Mouse (Mus musculus) limb, embryonic 15.5 days (tissue): Measurements from ENCODE around the gene Rreb1. TPM values are rescaled to one million over a fixed set of nuclear protein-coding genes. Genes with fewer than 3 reads are reported as not detected.

Source experiments
- ATAC-seq: fragments of 200-750 bp; cut with Nextera tagmentation; 2 replicates; pipeline ENCODE4 v1.8.0; 2017; ENCODE audit warnings: low read depth, moderate TSS enrichment; ENCODE audit not compliant: insufficient number of reproducible peaks, low FRiP score, low TSS enrichment
- H3K27ac ChIP-seq: fragments of 300-500 bp; sonication (generic); 2 replicates; pipeline ENCODE4 v1.5.1; 2015; ENCODE audit warnings: moderate library complexity, mild to moderate bottlenecking, inconsistent platforms
- H3K27me3 ChIP-seq: fragments of 300-500 bp; sonication (generic); 2 replicates; pipeline ENCODE4 v1.6.1; 2015; ENCODE audit warnings: inconsistent platforms
- H3K36me3 ChIP-seq: fragments of 300-500 bp; sonication (generic); 2 replicates; pipeline ENCODE4 v1.6.1; 2015; ENCODE audit warnings: inconsistent platforms
- H3K4me1 ChIP-seq: fragments of 300-500 bp; sonication (generic); 2 replicates; pipeline ENCODE4 v1.6.1; 2015; ENCODE audit warnings: inconsistent platforms
- H3K4me2 ChIP-seq: fragments of 300-500 bp; sonication (generic); 2 replicates; pipeline ENCODE4 v1.6.1; 2015; ENCODE audit warnings: mild to moderate bottlenecking, inconsistent platforms
- H3K4me3 ChIP-seq: fragments of 300-500 bp; sonication (generic); 2 replicates; pipeline ENCODE4 v1.5.1; 2015; ENCODE audit warnings: mild to moderate bottlenecking, inconsistent platforms
- H3K9ac ChIP-seq: fragments of 300-500 bp; sonication (generic); 2 replicates; pipeline ENCODE4 v1.6.1; 2015; ENCODE audit warnings: inconsistent platforms
- H3K9me3 ChIP-seq: fragments of 300-500 bp; sonication (generic); 2 replicates; pipeline ENCODE4 v1.6.1; 2016; ENCODE audit warnings: inconsistent platforms
- WGBS: fragments of 180-500 bp; shearing (Covaris S2); methylation state at CpG from one replicate; pipeline ENCODE4 v1.1.7; 2015; 5-methylcytosine and 5-hydroxymethylcytosine counted together
- polyA plus RNA-seq: library from polyadenylated mRNA; unstranded; fragments of >200 nt; fragmentation: Nextera tagmentation; extraction: Ambion mirVana; gene quantifications from 2 replicates; pipeline ENCODE4 v1.2.1, GENCODE M21; 2015

Rreb1 gene
- polyA plus RNA-seq, 1 experiment from 2014 or later, result 13.5 TPM

DNA sequence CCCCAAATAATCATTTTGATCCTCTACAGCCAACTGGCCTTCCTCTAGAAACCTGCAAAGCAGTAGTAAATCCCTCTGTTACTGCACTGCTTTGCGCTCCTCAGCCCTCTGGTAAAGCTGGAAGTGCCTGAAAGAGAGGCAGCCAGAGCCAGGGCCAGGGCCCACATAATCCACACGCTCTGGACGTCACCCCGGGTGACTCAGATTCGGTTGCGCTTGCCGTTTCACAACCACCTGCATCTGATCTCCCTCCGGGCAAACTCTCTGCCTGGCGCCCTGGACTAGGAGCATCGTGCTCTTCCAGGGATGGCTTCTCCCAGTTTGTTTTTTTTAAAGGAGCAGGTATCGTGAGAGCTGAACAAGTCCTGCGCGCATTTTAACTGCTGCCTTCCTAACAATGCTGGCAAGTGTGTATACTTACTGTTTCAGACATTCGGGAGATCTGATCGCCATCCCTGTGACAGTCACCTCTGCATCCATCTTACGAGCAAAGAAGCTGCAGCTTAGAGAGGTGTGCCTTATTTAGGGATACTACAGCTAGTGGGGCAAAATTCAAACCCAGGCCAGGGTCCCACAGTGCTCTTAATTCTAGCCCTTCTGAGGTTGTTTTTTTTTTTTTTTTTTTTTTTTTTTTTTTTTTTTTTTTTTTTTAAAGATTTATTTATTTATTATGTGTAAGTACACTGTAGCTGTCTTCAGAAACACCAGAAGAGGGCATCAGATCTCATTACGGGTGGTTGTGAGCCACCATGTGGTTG lies 69.6 kb downstream of the Rreb1 start:
- no peak overlapping the region for H3K9ac ChIP-seq
- H3K36me3 ChIP-seq, result no peaks in the 10 kb centered on the region
- no peaks in the 10 kb centered on the region for H3K27me3 ChIP-seq
- H3K4me3 ChIP-seq, result no peak overlapping the region
- H3K4me2 ChIP-seq, result no peak overlapping the region
- ATAC-seq, result no peak
- H3K4me1 ChIP-seq, result peaks cover 22% of the 10 kb centered on the region
- H3K9me3 ChIP-seq, result no peaks in the 10 kb centered on the region
- H3K27ac ChIP-seq, result peak overlapping the region; percentile 48
- WGBS, result 61% methylated on average over 17 of the region's 17 CpGs

DNA sequence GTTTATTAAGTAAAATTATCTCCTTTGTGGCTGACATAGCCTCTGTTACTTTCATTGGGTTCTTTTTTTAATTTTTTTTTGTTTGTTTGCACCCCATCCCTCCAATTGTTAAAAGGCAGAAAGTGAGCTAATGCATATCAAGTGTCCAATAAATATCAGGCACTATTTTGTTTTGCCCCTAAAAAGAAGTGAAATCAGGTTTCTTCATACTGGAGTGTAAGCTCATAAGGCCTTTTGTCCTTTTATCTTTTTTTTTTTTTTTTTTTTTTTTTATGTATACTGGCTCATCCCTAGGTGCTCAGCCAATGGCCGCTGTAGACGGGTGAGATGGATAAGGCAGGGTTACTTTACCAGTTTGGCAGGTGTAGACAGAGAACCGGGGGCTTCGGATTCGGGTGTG lies 70.2 kb downstream of the Rreb1 start:
- Histone ChIP-seq H3K4me2 (no peak overlapping the region), H3K36me3 (no peaks in the 10 kb centered on the region), H3K9me3 (no peaks in the 10 kb centered on the region), H3K9ac (no peak overlapping the region), H3K27ac (no peak overlapping the region), H3K27me3 (no peaks in the 10 kb centered on the region), H3K4me3 (no peak overlapping the region), H3K4me1 (peaks cover 24% of the 10 kb centered on the region)
- WGBS, result 86% methylated on average over 5 of the region's 5 CpGs
- ATAC-seq, result no peak

DNA sequence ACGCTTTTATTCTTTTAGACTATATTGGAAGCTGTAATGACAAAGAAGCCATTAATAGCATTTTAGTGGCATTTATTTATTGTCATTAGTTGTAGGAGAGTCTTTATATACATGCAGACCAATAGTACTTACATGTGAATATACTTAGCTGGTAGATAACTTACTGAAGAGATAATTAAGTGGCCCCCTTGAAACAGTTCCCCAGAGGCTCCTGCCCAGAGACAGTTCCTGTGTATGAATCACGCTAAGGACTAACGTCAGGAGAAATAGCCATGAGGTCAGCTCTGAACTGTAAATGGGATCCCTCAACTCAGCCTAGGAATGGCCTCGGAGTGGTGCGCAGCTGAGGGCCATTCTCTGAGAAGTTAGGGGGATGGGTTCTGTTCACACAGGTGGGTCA lies 73.4 kb downstream of the Rreb1 start:
- Histone ChIP-seq H3K27me3 (no peaks in the 10 kb centered on the region), H3K4me3 (no peak overlapping the region), H3K36me3 (no peaks in the 10 kb centered on the region), H3K9ac (no peak overlapping the region), H3K4me2 (no peak overlapping the region), H3K4me1 (peaks cover 19% of the 10 kb centered on the region; the same call in 1 of the 2 replicates), H3K9me3 (no peaks in the 10 kb centered on the region), H3K27ac (no peak overlapping the region)
- 75% methylated on average over 5 of the region's 5 CpGs for WGBS
- ATAC-seq, result no peak

DNA sequence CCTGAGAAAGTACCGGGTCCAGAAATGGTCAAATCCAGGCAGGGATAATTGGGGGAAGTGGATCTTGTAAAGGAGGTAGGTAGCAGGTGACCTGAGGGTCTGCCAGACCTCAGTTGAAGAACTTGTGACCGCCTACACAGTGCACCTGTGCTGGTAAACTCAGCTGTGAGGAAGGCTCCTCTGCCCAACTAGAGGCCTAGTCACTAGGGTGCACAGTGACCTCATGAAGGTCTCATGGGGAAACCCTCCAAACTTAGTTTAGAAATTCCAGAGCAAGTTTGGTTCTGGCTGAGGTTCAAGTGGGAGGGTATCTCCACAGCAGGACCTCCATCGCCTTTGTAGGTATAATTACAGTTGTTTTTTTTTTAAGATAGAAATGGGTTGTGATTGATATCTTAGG lies 74.7 kb downstream of the Rreb1 start:
- Histone ChIP-seq H3K4me2 (no peak overlapping the region), H3K27me3 (no peaks in the 10 kb centered on the region), H3K4me1 (peaks cover 24% of the 10 kb centered on the region), H3K27ac (no peak overlapping the region; the same call in 1 of the 2 replicates), H3K4me3 (no peak overlapping the region), H3K36me3 (no peaks in the 10 kb centered on the region), H3K9ac (no peak overlapping the region), H3K9me3 (no peaks in the 10 kb centered on the region)
- 79% methylated on average over 3 of the region's 3 CpGs for WGBS
- no peak for ATAC-seq

DNA sequence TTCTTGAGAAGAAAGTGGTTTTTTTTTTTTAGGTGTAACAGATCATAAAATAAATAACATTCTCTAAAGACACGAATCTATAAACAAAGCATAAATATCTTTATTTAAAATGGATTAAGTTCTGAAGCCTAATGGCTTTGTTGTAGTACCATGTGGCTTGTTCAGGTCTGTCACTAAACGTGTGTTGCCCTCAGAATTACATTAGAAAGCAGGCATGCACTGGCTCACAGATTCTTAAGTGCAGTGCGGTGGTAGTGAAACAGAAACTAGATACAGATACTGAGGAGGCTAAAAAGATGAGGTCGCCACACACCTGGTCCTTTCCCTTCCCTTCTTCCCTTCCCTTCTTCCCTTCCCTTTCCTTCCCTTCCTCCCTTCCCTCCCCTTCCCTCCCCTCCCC lies 75.2 kb downstream of the Rreb1 start:
- Histone ChIP-seq H3K4me2 (no peak overlapping the region), H3K4me3 (no peak overlapping the region)
- 32% methylated on average over 4 of the region's 4 CpGs for WGBS

DNA sequence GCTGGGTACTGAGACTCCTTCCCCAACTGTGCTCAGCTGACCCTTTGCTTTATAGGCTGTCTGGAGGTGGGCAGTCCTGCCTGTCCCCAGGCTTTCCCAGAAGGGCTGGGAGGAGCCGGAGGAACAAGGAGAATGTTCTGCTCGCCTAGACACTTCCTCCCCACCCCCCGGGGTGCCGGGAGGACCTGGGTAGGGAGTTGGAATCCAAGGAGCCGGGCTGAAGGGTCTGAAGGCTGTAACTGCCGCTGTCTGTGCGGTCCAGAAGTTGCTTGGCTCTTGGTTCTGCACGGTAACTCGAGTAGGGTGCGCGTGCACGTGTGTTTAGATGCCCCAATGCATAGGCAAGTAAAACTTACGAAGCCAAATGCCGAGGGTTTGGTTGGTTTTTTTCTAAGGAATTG lies 75.8 kb downstream of the Rreb1 start:
- Histone ChIP-seq H3K36me3 (no peaks in the 10 kb centered on the region), H3K4me2 (peak overlapping the region; percentile 49), H3K27me3 (no peaks in the 10 kb centered on the region), H3K9ac (no peak overlapping the region), H3K4me3 (peak overlapping the region; percentile 27), H3K4me1 (peaks cover 34% of the 10 kb centered on the region), H3K27ac (peak overlapping the region; percentile 74), H3K9me3 (no peaks in the 10 kb centered on the region)
- no peak for ATAC-seq
- WGBS, result 2% methylated on average over 14 of the region's 14 CpGs

More for the DNA sequence above, 75.2 kb downstream of the Rreb1 start:
- Histone ChIP-seq H3K9me3 (no peaks in the 10 kb centered on the region), H3K36me3 (no peaks in the 10 kb centered on the region), H3K27ac (no peak overlapping the region), H3K9ac (no peak overlapping the region), H3K4me1 (peaks cover 30% of the 10 kb centered on the region), H3K27me3 (no peaks in the 10 kb centered on the region)
- ATAC-seq, result no peak

DNA sequence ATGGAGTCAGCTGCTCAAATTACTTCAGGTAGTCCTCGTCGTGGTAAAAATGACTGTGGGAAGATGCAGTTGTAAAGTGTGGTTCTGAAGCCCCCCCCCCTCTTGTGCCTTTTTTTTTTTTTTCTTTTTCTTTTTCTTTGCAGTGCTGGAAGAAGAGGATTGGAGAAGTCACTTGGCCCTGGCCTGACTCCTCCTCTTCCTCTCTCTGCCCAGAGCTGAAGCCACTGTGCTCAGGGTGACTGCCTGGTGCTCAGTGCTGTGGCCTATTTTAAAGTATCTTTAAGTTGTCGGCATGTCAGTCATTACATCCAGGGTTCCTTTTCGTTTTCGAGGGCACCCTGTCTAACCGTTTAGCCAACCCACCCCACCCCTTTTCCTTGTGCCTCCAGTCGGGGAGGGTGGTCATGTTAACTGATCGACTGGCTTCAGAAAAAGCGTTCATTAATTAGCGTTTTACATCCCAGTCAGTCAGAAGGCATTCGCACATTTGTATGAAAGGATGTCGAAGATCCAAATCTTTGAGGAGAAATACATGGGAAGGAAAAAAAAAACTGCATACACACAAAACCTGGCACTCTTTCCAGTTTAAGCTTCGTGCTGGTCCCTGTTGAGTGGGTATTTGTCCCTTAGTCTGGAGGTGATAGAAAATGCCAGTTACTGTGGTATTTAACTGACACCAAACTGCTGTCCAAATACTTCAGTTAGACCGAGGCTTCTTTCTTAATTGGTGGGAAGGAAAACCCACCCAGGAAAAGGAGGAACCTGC lies 76.4 kb downstream of the Rreb1 start:
- Histone ChIP-seq H3K4me1 (peaks cover 34% of the 10 kb centered on the region), H3K9ac (no peak overlapping the region), H3K36me3 (no peaks in the 10 kb centered on the region), H3K9me3 (no peaks in the 10 kb centered on the region), H3K4me3 (peak overlapping the region; percentile 27; the same call in 1 of the 2 replicates), H3K4me2 (peak overlapping the region; percentile 49), H3K27ac (peak overlapping the region; percentile 74), H3K27me3 (no peaks in the 10 kb centered on the region)
- 23% methylated on average over 14 of the region's 14 CpGs for WGBS
- no peak for ATAC-seq

DNA sequence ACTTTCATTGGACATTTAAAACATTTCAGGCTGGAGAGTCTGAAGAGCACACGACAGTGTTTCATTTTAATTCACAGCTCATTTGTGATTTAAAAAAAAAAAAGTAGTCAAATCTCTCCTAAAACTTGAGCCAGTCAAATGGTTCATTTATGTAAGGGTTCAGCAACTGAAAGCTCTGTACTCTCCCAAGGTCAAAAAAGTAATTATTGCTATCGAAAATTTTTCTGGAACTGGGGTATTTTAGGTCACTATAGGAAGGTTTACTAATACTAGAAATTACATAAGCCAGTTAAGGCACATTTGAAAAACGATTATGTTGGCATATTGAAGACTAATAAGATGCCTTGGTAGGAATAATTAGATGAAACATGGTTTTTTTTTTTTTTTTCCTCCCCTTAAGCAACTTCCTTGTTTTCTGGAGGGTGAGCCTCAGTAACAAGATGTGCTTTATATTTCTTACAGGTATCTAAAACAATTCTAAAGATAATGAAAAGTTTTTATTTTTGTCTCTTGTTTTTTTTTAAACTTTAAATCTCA lies 77.1 kb downstream of the Rreb1 start:
- no peaks in the 10 kb centered on the region for H3K27me3 ChIP-seq
- H3K4me3 ChIP-seq, result no peak overlapping the region
- ATAC-seq, result no peak
- no peak overlapping the region for H3K4me2 ChIP-seq
- H3K27ac ChIP-seq, result no peak overlapping the region; the same call in 1 of the 2 replicates
- WGBS, result 48% methylated on average over 3 of the region's 3 CpGs
- H3K36me3 ChIP-seq, result no peaks in the 10 kb centered on the region
- H3K9ac ChIP-seq, result no peak overlapping the region
- no peaks in the 10 kb centered on the region for H3K9me3 ChIP-seq
- peaks cover 36% of the 10 kb centered on the region for H3K4me1 ChIP-seq

DNA sequence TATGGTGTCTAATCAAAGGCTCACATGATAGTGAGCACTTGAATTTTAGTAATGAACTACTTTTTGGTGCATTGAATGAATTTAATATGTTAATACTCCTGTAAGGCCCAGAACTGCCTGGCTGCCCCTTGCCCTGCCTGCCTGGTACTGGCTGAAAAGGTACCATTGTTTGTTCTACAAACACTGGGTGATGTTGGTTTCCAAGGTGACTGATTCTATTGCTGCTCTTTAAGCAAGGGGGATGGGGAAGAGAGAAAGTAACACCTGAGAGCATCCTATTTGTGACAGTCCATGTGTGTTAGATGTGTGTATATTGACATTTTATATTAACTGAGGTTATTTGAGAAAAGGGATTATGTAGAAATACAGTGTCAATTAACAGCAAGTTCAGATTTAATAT lies 77.6 kb downstream of the Rreb1 start:
- H3K4me2 ChIP-seq, result no peak overlapping the region
- H3K27ac ChIP-seq, result no peak overlapping the region
- H3K9me3 ChIP-seq, result no peaks in the 10 kb centered on the region
- H3K36me3 ChIP-seq, result no peaks in the 10 kb centered on the region
- no peak overlapping the region for H3K9ac ChIP-seq
- H3K27me3 ChIP-seq, result no peaks in the 10 kb centered on the region
- ATAC-seq, result no peak
- no peak overlapping the region for H3K4me3 ChIP-seq
- peaks cover 36% of the 10 kb centered on the region for H3K4me1 ChIP-seq

DNA sequence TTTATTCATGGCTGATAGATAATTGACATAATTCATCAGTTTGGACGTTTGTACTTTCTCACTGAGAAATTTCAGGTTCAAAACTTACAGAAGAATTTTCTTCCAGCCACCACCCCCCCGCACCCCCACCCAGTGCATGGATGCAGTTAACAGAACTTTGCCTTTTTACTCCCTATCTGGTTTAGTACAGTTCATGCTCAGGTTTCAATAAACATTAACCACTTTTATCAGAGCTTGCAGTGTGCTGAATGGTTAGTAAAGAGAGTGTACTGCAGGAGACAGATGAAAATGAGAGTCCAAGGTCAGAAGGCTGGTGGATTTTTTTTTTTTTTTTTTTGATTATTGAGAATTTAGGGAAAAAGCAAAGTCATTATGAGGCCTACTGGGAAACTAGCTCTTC lies 78.3 kb downstream of the Rreb1 start:
- H3K27ac ChIP-seq, result no peak overlapping the region
- peak overlapping the region; percentile 64; the same call in 1 of the 2 replicates for H3K4me3 ChIP-seq
- no peak for ATAC-seq
- peaks cover 44% of the 10 kb centered on the region for H3K4me1 ChIP-seq
- no peak overlapping the region for H3K9ac ChIP-seq
- 66% methylated on average over 2 of the region's 2 CpGs for WGBS
- no peaks in the 10 kb centered on the region for H3K9me3 ChIP-seq
- no peaks in the 10 kb centered on the region for H3K27me3 ChIP-seq
- H3K4me2 ChIP-seq, result no peak overlapping the region
- H3K36me3 ChIP-seq, result no peaks in the 10 kb centered on the region

DNA sequence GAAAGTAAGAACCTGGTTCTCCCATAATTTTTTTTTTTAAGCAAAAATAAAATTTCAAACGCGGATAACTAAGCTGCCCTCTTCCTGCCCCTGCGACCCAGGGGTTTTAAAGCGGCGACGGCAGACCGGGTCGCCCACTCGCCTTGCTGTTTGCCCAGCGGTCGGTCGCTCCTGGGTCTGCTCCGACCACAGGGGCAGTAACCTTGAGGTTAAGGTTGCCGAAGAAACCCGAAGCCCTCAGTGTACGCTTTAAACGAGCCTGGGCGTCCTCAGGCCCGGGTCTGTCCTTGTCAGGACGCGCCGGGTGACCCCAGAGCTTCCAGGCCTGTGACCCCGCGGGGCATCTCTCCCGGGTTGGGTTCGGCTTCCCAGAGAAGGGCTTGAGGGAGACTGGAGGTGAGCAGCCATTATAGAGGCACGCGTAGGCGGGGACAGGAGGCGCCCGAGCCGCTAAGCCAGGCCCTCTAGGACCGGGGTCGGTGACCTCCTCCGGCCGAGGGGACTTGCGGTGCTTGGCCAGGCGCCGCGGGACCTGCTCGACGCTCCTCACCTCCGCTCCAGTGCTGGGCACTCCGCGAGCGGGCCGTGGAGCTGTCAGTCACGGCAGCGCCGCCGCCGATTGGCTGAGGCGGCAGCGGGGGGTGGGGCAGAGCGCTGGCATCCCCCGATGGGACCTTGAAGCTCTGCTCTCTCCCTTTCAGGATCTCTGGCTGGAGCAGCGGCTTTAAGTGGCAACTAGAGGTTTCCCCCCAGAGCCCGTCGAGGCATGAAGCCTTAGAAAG lies 79.3 kb downstream of the Rreb1 start:
- ATAC-seq, result peak; percentile 88
- H3K4me2 ChIP-seq, result peak overlapping the region; percentile 92
- no peaks in the 10 kb centered on the region for H3K27me3 ChIP-seq
- WGBS, result under 1% methylated on average over 59 of the region's 59 CpGs
- peak overlapping the region; percentile 51 for H3K9ac ChIP-seq
- peaks cover 53% of the 10 kb centered on the region for H3K4me1 ChIP-seq
- H3K27ac ChIP-seq, result peak overlapping the region; percentile 79
- peak overlapping the region; percentile 64 for H3K4me3 ChIP-seq
- no peaks in the 10 kb centered on the region for H3K9me3 ChIP-seq
- H3K36me3 ChIP-seq, result no peaks in the 10 kb centered on the region
